Mouse (Mus musculus): ENCODE data around the gene Cdk2ap2. TPM values are rescaled to one million over a fixed set of nuclear protein-coding genes. Genes with fewer than 3 reads are reported as not detected.

Cdk2ap2 gene
- total RNA-seq, 2 experiments from 2014 or later = 18.1 to 18.2 TPM

DNA sequence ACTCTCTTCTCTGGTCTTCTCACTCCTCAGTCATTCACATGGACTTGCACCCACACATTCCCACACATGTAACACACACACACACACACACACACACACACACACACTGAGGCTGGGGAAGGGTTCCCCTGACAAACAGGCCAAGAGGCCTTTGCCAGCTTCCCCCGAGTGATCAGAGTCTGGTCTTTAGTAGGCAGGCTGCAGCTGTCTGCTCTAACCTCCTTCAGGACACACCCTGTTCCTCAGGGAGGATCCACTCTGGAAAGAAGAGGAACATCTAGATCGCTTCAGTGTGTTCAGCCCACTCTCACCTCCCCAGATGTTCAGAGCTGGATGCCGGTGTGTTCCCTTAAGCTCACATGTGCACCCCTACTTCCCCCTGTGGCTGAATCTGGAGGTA is 2.6 kb upstream of the Cdk2ap2 start:
- no peak for DNase-seq

DNA sequence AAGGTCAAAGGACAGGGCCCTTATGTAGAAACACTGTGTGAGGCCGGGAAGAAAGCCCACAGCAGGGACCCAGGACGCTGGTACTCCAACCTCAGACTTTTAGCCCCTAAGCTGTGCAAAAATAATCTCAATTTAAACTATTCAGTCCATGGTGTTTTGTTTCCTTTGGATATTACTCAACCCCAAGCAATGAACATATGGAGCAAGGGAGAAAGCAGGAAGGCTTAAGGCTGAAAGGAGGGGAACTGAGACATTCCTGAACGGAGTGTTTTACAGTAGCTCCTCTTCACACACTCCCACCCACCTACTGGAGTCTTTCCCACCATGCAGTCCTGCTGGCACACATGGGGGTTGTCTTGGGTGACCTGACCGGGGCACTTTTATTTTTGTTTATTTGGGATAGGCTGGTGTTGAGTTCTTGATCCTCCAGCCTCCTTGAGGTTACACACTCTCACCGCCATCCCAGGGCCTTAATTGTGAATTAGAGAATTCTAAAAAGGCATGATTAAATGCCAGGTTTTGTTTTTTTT is 2.1 kb upstream of the Cdk2ap2 start:
- DNase-seq = no peak

DNA sequence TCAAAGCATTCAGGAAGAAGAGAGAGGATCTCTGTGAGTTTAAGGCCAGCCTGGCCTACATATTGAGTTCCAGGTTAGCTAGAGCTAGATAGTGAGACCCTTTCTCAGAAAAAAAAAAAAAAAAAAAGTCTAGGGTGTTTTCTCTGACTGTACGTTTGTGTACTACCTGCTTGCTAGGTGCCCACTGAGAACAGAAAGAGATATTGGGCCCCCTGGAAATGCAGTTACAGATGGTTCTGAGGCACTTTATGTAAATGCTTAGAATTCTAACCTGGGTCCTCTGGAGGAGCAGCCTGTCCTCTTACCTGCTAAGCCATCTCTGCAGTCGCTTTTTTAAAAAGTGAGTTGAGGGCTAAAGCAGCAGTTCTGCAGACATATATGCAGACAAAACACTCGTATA is 1.2 kb upstream of the Cdk2ap2 start:
- DNase-seq = no peak

DNA sequence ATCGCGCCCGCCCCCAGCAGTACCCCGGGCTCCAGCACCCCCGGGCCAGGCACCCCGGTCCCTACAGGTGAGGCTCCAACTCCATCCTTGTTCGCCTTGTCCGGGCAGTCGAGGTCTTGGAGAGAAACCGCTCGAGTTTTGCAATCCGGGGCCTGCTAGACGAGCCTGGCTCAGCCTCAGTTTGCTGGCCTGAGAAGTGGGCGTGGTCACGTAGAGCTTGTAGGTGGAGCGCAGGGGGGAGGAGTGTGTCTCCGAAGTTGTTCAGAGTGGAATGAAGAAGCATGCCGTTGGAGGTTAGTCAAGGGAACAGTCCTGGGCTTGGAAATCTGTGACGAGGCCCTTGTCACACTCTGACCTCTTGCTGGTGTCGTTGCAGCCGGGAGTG is 451 bp downstream of the Cdk2ap2 start:
- DNase-seq = no peak

DNA sequence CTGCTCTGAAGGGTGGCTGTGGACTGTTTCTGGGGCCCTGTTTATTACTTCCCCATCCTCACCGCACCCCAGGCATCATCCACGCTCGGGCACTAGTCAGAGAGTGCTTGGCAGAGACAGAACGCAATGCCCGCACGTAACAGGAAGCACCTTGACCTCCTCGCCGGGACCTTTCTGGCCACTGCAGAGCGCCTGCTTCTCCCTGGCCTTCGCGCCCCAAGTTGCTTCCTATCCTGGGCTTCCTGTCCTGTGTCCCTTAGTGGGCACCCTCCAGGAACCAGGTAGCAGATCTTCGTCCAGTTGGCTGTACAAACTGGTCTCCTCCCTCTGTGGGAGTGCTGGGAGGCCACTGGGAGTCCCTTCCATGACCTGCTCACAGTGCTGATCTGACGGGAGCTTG is 1.4 kb downstream of the Cdk2ap2 start:
- no peak for DNase-seq

DNA sequence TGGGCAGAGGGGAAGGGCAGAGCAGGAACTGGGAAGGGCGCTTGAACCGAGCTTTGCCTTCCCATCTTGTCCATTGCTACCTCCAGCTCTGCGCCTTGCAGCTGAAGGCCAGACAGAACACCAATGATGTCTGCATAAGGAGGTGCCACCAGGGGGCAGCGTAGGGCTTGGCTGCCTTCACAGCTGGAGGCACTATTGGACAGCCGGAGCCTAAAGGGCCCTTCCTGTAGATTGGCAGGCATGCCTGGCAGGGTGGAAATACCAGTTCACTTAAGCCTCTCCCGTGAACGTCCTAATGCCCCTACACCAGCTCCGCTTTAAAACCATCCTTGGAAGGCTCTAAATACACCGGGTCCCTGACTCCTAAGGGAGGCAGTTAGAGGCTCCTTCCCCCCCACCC is 2.1 kb downstream of the Cdk2ap2 start:
- DNase-seq = peak; percentile 95

DNA sequence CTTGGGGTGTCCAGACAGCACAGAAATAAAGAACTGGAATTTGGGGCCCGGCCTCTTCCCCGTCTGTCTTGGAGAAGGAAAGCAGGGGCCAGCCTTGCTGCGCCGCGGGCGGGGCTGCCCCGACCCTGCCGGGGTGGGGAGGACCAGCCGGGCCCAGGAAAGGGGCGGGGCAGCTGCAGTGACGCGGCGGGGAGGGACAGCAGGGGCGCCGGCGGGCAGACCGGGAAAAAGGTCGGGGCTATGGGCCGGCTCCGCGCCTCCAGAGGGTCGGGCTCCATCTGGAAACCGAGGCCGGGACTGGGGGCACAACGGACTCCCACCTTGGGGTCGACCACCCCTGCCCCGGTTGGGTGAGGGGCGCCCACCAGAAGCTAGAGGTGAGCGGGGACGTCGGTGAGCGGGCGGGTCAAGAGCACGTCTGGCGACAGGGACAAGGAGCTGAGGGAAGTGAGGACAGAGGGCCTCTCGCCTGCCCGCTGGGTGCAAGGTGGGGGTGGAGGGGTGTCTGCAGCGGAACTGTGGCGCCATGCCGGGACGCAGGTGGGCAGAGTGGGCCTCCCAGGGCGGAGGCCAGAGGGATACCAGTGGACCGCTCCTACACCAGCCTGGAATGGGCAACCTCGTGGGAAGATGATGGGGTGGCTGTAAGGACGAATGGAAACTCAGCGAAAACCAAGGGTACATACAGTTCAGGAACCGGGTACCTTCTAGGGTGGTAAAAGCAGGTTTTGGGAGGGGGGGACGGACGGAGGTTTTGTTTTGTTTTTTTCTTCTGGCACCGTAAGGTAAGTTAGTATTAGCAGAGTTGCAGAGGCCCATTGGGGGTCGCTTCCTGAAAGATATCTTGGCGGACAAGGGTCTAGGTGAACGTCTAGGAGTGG is 3.1 kb downstream of the Cdk2ap2 start, which contains the start of gene Pitpnm1:
TSS of gene Pitpnm1 (plus strand) at position 162 of the 881 bp plus-strand sequence.
- peak; percentile 74 for DNase-seq

DNA sequence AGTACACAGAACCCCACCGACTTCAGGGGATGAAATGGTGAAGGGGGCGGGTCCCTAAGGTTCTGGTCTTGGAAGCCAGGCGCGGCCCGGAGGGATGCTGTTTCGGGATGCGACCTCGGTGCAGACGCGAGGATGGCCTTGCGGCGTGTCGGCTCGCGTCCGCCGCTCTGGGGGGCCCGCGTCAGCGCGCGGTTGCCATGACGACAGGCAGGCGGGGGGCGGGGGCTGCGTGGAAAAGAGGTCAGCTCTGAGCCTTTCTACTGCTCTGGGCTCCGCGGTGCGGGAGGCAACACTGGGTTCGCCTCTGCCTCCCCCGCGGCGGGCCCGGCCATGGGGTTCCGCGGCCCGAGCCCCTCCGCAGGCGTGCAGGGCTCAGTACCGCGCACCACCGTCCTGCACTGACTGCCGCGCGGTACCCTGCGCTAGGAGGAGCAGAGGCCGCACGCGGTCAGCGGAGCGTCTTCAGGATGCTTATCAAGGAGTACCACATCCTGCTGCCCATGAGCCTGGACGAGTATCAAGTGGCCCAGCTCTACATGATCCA is 3.8 kb downstream of the Cdk2ap2 start:
- DNase-seq = no peak

DNA sequence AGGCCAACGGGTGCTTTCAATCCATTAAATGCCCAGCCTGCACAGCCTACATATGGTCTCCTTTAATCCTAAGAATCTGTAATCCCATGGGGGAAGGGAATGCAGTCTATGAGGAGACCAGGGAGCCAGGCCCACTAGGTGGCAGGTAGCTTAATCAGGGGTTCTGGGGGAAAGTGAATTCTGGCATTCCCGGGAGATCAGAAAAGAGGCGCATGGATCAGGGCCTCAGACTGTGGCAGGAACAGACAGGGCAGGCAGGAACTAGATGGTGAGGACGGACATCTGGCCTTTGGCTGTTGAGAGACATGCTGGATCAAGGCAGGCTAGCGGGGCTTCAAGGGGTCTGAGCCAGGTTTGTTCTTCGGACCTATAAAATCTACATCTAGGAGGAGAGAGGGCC is 4.5 kb downstream of the Cdk2ap2 start:
- DNase-seq = no peak

DNA sequence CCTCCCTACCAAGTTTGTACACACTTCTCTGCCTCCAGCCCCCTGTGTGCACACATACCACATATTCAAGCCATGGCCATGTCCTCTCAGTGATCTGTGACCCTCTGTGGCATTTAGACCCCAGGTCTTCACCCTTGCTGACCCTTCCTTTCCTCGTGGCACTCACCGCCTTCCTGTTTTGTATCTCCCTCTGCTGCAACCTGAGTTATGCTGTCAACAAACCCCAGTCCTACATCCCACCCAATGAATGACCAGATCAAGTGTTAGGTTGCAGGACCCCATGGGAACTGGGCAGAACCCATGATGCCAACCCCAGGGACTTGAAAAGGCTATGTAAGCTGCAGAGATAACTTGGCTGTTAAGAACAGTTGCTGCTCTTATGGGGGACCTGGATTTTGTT is 5.1 kb downstream of the Cdk2ap2 start:
- DNase-seq = no peak

DNA sequence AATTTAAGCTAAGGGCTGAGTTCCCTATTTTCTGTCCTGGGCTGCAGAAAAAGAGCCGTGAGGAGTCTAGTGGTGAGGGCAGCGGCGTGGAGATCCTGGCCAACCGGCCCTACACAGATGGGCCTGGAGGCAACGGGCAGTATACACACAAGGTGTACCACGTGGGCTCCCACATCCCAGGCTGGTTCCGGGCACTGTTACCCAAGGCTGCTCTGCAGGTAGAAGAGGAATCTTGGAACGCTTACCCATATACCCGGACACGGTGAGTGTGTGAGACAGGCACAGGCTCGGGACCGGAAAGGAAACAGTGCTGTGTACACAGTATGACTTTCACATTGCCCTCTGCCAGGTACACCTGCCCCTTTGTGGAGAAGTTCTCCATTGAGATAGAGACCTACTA is 5.6 kb downstream of the Cdk2ap2 start:
- DNase-seq = no peak

DNA sequence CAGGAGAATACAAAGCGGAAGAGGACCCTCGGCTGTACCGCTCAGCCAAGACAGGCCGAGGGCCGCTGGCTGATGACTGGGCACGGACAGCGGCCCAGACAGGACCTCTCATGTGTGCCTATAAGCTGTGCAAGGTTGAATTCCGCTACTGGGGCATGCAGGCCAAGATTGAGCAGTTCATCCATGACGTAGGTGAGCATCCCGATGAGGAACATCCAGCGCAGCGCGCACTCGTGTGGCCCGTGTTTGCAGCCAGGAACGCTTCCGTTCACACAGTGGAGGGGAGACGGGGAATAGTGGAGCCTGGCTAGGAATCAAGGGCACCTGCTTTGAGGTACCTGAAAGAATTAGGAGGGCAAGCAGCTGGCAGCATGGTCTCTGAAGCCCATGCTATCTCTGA is 6.3 kb downstream of the Cdk2ap2 start:
- no peak for DNase-seq

DNA sequence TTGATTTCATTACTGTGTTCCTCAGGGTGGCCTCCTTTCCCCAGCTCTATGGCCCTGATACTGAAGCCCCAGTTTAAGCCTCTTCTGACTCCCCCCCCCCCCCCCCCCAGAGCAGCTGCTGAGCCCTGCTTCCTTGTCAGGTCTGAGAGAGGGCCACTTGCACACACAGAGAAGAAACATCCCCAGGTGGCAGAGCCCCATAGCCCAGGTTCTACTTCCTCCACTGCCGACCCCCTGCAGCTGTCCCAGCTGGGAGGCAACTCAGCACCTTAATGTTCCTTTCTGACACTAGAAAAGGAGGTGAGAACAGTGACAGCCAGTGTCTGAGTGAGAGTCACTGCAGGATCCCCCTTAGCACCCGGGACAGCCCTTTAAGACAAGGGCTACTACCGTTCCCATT is 6.8 kb downstream of the Cdk2ap2 start:
- no peak for DNase-seq

DNA sequence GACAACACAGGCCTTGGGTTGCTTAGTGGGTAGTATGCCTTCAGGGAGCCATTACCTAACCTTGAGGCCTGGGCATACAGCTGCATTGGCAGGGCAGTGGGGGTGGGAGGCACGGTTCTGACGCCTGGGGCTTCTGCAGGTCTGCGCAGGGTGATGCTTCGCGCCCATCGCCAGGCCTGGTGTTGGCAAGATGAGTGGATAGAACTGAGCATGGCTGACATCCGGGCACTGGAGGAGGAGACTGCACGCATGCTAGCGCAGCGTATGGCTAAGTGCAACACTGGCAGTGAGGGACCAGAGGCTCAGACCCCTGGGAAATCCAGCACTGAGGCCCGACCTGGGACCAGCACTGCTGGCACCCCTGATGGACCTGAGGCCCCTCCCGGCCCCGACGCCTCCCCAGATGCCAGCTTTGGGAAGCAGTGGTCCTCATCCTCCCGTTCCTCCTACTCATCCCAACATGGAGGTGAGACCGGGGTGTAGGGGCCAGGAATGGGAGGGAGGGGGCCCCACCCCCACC is 7.8 kb downstream of the Cdk2ap2 start:
- no peak for DNase-seq

DNA sequence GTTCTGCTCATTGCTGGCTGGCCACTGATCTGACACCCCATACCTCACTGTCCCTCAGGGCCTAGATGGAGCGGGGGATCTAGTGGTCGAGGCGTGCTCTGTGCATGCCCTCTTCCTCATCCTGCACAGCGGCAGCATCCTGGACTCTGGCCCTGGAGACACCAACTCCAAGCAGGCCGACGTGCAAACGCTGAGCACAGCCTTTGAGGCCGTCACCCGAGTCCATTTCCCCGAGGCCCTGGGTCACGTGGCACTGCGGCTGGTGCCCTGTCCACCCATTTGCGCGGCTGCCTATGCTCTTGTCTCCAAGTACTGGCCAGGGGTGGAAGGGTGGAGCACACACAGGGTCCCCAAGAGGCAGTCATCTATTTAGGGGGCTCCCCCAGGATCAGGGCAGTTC is 9.7 kb downstream of the Cdk2ap2 start:
- no peak for DNase-seq

DNA sequence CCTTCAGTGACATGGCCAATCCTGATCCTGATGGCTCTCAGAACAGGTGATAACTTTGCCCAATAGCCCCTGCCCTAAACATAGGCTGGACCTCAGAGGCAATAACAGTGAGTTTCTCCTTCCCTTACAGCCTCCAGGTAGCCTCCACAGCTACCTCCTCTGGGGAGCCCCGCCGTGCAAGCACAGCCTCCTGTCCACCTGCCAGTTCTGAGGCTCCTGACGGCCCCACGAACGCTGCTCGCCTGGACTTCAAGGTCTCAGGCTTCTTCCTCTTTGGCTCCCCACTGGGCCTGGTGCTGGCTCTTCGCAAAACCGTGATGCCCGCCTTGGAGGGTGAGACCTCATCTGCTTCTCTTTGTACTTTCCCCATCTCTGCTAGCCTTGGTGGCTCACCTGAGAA is 11.6 kb downstream of the Cdk2ap2 start:
- DNase-seq = no peak

DNA sequence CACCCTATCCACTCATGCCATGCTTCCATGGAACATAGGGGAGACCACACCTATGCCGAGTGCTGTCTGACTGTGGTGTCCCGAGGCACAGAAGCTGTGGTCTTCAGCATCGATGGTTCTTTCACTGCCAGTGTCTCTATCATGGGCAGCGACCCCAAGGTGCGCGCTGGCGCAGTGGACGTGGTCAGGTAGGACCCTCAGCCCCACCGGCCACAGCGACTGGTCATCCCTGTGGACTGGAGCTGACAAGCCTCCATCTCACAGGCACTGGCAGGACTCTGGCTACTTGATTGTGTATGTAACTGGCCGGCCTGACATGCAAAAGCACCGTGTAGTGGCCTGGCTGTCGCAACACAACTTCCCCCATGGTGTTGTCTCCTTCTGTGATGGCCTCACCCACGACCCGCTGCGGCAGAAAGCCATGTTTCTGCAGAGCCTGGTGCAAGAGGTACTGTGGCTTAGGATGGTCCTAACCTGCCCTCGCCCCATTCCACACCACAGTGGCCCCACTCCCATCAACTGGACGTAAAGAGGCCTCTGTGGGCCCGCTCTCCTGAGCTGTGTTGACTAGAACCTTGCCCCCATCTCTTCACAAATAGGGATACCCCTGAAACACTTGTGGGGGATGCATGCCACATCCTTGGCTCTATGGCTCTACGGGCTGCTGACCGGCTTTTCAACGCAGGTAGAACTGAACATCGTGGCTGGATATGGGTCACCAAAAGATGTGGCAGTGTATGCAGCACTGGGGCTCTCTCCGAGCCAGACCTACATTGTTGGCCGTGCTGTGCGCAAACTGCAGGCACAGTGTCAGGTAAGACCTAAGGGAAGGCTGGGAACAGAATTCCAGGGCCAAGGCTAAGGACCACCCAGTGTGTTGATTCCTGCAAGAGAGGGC is 15.3 kb downstream of the Cdk2ap2 start:
- DNase-seq = no peak

DNA sequence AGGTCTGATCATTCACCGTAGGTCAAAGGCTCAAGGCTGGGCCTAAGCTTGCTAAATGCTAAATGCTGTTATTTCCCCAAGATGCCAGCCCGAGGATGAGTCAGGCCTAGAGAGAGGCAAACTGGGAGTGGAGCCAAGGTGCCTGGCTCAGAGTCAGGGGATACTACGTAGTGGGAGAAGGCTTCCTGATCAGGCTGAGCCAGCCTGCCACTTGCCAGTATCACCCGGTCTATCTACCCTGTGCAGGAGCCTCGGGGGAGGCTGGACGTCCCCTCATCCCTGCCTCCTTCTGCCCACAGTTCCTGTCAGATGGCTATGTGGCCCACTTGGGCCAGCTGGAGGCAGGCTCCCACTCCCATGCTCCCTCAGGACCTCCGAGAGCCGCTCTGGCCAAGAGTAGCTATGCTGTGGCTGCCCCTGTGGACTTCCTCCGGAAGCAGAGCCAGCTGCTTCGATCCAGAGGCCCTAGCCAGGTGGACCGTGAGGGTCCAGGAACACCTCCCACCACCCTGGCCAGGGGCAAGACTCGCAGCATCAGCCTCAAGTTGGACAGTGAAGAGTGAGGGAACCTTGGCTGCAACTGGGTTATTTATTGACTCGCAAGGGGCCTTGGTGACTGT is 16.3 kb downstream of the Cdk2ap2 start:
- DNase-seq = peak; percentile 85

DNA sequence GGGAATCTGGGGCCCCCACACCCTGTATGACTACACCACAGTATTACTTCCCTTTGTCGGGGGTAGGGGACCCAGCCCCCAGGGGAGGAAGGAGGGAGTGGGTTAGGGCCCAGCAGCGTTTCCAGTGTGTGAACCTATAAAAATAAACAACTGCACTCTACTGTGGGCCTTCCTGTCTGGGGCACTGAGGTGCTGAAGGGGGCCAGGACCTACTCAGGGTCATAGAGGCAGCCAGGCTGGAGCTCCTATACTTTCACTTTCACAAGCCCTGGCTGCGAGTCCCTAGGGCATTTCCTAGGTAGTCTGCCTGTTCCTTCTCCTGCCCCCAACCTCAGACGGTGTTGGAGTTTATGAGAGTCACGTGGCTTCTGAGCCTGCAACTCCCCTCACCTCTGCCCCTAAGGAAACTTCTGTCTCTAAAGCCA is 16.8 kb downstream of the Cdk2ap2 start:
- no peak for DNase-seq

DNA sequence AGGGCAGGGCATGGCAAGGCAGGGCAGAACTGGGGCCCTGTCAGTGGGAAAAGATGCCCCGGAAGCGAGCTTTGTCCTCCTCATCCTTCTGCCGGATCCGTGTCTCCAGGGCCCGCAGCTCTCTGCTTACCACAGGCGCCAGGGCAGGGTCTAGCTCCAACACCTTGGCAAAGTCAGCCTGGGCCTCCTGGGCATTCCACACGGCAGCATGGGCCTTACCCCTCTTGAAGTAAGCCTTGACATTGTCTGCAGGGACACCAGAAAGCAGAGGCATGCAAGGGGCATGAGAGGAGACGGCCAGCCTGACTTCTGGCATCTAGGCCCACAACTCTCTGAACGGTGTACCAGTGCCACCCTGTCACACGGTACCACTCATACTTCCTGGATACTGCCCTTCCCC is 17.6 kb downstream of the Cdk2ap2 start:
- no peak for DNase-seq

DNA sequence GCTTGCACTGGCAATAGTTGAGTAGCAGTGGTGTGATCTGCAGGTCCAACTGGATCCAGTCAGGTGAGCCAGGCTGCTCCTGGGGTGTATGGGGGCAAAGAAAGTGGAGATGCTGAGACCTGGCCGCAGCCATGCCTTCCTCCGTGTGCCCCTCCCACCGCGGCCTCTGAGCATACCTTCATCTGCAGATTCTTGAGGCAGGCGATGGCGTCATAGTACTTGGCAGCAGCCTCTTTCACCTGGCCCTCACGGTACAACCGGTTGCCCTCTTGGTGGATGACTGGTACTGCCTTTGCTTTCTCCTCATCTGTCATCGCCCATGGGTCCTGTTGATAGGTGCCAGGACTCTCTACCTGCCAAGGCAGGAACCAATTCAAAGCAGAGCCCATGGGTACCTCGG is 18.2 kb downstream of the Cdk2ap2 start:
- DNase-seq = no peak

DNA sequence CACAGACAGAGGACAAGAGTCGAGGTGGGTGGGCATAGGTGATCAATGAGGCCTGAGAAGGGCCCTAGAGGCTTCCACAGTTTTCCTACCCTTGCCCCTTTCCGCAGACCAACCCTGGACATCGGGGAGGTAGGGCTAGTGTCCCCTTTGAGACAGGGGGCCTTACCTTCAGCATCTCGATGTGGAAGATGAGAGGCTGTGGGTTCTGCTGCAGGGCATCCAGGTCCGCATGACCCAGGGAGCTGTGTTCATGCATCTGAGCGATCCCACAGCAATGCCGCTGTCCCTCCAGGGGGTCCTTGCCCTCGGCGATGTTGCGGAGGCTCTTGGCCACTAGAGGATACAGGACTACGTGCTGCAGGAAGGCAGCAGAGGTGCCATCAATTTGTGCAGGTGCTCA is 18.8 kb downstream of the Cdk2ap2 start:
- DNase-seq = no peak

Measured in gastrocnemius, postnatal 10 days (tissue).